Mouse (Mus musculus) monocyte, adult 2 months (primary cell): Measurements from ENCODE around the gene Igf2r.

Source experiments
- DNase-seq, 2 experiments: peaks; one replicate each; pipeline ENCODE4 v3.0.0; 2022; ENCODE audit warnings: low spot score in 2 of 2, low read depth in 1 of 2

The Igf2r gene

DNA sequence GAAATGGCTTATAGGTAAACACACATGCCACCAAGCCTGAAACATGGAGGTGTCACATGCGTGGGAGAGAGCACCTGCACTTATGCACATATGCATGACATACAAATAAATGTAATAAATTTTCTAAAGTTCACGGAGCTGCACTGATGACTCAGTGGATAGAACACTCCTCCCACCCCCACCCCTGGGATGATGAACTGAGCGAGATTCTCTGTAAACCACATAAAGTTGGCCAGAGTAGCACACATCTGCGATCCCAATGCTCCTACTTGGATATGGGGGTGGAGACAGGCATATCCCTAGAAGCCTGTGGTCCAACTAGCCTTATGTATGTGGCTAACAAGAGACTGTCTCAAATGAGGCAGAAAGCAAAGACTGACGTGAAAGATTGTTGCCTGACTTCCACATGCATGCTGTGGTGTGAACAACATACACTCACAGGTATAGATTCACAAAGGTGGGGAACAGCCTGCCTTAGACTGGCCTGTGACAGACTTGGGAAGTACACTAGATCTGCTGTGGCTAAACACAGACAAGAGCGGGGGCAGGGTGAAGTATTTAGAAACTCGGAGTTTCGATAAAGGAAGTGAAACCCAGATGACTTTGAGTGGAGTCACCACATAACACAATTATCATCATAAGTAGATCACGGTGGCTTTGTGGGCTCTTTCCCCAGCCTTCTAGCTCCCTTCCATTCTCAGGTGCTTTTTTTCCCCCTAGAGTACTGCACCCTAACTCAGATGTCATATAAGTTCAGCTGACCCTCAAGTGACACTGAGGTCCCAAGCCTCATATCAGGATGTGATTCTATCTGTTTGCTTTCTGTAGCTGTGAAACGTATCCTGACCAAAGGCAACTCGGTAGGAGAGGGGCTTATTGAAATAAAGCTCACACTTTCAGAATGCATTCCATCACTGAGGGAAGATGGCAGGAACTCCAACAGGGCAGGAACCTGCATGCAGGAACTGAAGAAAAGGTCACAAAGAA, 13.7 kb upstream of the Igf2r start:
- peak; percentile 26 to 44 for DNase-seq

DNA sequence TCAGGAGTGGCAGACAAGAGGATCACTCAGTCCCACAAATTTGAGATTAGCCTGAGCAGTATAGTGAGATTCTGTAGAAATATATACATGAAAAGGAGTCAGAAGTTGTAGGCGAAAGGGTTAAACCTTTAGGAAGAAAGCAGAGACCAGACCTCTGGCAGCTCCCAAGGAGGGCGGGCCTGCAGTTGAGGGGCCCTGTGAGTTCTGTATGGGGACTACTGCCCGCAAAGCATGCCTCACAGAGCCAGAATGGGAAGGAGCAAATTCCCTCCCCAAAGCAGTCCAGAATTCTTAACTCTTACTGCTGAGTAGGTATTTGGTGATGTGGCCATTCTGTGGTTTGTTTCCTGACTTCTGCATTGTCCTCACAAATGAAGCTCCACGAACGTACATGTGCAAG, 11.6 kb upstream of the Igf2r start:
- DNase-seq = no peak

DNA sequence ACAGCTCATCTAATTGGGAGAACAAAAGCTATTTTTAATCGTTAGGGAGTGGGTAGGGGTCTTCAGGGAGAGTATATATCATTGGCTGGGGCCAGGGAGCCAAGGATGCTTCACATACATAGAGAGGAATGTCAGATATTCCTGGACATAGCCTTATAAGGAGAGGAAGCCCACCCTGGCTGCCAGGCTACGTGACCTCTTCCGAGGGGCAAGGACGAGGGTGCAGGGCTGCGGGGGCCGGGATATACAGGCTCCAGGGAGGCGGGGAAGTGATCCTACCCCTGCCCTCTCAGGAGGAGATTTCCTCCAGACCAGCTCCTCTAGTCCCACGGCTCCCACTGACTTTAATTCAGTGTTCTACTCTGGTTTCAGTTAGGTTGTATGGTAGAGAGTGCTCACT, 10.7 kb upstream of the Igf2r start:
- DNase-seq = no peak

DNA sequence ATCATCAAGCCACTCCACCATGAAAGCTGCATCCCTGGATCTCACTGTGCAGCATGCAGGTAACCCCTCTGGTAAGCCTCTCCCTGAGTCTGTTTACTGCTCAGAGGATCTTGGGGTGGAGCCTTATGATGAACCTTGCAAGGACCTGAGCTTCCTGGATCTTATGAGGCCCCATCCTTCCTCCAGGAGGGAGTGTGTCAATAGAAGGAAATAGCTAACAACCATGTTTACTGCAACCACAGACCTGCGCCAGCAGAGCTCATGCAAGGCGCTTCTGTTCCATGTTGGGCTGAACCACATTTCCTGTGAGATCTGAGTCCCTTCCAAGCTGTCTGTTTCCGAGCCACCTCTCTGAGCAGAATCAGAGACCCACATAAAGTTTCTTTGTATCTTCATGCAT, 10.0 kb upstream of the Igf2r start:
- DNase-seq = no peak

DNA sequence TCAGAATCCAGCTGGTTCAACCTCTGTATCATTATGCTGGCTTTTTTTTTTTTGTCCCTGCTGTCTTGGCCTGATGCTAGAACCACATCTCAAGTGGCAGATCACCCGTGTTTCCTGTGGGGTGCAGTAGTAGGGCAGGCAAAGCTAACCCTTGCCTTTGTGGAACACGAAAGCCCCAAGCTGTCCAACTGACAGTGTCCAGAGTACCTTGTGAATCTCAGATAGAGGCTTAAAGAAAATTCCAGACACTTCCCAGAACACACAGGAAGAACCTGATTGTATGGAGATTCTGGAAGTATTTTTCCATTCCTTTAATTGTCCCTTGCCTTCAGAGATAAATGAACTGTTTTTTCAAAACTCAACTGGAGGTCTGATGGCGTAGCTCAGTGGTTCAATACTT, 4.5 kb upstream of the Igf2r start:
- no peak for DNase-seq

DNA sequence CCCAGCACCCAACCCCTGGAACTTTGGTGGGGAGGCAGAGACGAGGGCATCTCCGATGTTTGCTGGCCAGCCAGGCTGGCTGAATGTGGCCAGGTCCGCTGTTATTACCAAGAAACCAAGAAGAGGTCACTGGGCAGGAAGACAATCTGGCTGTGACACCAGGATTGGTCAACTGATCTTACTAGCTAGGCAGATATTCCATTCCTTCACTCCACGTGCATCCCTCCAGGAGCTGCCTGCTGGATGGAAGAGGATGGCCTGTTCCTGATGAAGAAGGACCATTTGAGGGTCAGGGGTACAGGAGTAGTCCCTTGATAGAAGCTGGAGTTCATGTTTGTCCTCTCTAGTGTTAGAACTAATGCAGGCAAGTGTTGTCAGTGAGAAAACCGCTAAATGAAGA, 1.0 kb upstream of the Igf2r start:
- DNase-seq = no peak

DNA sequence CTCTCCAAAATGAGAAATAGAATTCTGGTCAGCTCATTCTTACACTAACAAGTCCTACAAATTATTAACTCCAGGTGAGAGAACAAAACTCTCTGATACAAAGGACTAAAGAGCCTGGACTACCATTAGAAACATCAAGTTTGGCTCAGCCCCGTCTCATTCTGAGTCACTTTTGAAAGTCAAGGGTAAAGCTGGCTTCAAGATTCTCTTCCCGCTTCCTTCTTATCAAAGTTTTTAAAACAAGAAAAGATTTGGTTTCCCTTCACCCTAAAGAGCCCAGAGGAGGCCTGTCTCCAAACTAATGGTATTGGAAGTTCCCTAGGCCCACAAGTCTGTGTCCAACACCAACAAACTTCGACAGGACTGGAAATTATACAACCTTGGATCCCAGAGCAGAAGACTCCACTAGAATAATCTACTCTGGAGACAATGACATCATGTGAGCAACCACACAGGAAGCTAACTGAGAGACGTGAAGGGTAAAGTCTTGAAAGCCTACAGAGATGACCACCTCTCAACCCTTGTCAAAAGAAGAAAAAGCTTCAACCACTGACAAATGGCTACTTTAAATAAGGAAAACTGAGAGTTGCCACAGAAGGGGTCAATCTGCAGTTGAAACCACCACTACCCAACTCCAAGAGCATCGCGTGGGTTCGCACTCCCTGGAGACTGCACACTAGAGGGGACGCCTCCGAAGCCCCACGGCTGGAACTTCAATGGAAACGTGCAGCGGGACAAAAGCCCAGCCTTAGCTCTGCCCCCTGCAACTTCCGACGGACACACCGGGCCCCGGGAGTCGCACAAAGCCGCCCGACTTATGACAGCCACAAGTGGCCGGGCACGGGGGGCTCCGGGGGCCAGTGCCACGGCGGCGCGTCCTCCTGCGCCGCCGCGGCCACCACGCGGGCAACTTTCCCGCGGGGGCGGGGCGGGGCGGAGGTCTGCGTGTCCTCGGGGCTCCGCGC, 767 bp downstream of the Igf2r start:
- DNase-seq = no peak

DNA sequence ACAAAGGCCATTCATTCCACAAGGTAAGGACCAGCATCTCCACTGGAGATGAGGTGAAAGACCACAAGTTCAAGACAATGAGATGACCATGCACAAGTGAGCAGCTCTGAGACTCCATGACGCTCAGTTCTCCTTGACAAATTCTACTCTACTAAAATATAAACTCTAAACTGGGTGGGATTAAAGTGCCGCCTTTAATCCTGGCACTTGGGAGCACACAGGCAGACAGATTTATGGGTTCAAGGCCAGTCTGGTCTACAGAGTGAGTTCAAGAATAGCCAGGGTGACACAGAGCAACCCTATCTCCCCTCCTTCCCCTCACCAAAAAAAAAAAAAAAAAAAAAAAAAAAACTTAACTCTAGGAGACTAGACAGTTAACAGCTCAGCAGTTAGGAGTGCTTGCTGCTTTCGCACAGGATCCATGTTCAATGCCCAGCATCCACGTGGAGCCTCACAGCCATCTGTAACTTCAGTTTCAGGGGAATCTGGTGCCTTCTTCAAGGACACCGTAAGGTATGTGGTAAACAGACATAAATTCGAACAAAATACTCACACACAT, 2.1 kb downstream of the Igf2r start:
- no peak for DNase-seq

DNA sequence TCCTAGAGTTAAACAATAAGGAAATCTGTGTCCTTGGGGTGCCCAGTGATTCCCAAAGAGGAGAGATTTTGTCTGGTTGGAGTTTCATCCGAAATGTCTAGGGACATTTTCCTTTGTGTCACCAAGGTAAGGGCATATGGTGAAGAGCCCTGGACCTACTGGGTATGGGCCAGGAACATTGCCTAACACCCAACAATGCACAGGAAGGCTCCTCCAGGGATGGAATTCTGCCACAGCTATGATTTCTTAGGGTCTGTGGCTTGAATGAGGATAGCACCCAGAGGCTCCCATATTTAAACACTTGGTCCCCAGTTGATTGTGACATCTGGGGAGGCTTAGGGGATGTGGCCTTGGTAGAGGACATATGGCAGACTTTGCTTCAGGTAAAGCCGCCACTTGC, 6.1 kb downstream of the Igf2r start:
- no peak for DNase-seq

DNA sequence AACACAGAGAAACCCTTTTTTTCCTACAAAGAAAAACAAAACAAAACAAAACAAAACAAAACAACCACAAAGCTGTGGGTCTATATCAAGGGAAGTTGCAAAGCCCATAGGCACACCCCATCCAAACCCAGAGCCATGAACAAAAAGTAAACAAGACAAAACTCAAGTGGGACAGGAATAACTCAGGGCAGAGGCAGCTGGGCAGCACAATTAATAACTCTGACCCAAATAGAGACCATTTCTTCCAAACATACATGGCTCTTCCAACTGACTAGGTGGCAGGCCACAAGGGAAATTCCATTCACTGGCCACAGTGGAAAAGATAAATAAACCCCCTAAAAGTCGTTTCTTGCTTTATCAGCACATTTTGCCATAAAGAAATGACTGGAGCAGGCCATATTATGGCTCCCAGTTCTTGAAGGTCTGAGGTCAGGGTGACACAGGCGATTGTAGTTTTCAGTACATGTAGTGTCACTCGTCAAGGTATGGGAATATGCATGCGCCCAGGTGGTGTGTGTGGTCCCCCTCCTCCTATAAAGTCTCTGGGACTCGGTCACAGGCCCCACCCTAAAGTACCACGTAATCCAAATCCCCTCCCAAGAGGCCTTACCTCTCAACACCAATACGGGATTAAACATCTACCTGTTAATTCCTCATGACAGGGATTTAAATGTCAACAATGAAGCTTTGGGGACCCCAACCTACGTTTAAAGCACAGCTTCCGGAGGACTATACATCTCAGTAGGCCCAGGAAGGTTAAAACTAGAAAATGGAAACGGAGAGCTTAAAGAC, 8.9 kb downstream of the Igf2r start:
- DNase-seq = no peak

DNA sequence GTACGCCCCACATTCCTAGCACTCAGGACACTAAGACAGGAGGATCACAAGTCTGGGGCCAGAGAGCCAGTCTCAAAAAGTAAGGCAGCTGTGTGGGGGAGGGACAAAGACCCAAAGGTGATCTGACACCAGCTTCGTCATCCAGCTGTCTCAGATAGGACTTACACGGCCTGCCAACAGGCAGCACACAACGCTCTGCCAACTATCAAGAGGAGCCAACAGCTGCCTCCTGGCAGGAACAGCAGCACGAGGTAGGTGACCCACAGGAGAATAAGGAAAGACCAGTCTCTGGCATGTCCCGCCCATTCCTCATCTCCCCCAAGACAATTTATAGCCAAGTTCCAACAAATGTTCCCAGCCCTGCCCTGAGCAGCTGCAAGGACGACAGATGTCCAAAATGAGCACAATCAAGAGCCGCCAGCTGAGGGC, 9.8 kb downstream of the Igf2r start:
- DNase-seq = no peak

DNA sequence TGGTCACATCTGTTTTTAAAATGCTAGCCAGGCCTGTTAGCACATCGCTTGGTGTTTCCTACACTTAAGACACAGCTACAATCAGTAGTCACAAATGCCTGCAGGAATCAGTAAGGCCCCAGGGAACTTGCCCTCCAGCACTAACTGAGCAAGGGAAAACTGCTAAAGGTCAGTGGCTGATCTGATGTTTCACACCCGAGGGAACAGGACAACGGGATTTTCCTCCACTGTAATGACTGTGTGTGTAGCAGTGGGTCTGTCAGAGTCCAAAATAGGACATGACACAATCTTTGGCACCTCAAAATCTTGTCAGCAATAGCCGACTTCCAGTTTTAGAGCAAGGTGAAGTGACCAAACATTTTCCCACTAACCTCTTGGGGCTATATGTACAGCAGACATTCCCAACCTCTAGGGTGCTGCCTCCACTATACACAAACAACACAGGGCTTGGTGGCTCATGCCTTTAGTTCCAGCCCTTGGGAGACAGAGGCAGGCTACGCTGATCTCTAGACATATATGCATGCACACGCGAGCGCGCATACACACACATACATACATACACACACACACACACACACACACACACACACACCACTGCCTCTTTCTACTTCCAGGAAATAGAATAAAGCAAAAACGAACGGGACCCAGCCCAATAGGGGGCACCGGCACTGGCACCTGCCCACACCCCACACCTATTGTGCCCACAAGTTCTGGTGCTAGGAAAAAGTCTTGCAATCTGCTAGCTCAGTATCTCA, 10.6 kb downstream of the Igf2r start:
- DNase-seq = no peak

DNA sequence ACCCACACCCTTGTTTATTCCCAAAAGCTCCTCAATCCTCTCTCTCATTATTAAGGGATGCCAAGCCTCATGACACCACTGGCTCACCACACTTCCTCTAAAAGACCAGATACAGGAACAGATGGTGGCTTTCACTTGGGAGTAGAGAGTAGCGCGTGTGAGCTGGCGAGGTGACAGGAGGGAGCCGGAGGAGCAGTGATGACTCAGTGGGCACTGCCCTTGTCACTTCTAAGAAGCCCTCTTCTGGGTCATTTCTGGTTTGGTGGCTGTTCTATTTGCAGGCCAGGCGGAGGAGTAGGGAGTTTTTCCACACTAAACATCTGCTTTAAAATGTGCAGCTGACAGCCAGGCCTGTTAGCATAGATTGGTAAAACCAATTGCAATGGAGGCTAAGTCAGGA, 11.5 kb downstream of the Igf2r start:
- peak; percentile 65 to 74 for DNase-seq

DNA sequence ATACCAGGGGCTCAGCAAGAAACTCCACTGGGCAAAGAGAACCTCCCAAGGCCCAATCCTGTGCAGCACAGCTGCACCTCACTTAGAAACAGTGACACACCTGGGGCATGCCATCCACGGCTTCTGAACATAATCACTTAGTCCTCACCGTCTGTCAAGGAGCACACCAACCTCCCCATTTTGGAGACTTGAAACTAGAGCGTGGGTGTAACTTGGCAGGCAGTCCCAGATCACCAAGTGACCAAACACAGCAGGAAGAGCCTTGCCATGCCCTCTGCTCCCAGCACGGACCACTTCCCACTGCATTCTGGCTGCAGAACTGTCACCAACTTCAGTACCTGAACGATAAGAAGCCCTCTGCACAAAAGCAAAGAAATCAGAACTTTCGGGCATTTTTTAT, 12.3 kb downstream of the Igf2r start:
- no peak for DNase-seq

DNA sequence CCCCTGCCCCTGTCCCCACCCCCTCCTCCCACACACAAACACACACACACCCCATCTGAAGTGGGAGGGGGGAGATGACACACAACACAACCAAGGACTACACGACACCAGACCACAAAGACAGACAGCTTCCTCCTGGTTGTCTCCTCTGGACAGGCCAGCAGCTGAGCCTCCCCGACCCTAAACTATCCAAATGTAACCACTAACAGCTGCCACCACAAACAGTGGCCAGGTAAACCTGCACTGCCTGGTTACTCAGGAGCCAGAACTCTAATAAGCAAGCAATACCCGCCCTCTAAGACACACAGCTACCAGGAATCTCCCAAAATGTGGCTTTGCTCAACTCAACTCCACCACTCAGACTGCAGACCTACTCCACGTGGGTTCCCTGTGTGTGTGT, 13.5 kb downstream of the Igf2r start:
- no peak for DNase-seq

DNA sequence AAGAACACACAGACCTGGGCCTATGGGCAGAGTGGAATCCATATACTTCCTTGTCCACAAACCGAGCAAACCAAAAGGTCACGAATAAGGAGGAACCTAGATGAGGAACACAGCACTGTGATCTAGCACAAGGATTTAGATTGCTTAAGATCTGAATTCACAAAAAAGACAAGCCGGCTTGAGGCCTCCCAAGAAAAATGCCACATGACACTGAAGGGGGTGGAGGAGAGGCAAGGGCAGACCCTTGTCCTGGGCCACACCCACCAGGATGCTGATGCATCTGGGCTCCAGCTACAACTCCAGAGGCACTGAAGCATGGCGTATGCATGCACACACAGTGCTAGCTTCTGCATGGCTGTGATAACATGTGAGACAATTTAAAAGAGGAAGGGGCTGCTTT, 14.3 kb downstream of the Igf2r start:
- DNase-seq = peak; percentile 61 to 67

DNA sequence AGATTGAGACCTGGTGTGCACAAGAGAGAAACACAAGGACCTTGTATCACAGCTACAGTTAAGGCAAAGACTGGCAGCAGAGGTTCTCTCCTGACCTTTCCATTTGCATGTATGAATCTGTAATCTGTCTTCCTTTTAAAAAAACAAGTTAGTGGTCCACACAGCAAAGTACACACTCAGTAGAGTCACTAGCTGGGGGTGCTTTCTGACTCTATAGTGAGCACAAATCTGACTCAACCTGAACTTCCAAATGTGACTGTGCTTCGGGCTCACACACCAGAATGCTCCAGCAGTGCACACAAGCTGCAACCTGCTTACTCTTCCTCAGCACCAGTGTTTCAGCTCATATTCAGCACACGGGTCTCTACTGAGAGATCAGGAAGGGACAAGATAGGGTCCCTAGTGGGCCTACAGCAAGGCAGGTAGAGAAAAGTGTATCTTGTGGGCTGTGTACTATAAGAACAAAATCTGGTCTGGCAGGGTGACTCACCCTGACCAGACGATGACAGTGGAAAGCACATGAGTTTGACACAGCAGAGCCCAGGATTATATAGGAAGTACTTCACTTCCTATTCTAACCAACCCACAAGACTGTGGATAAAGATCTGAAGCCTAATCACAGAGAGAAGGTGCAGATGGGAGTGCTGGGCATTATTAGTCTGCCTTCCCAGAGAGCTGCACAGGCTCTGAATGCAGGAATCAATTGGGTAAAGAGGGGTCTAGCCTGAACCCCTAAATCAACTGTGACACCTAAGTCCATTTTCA, 15.0 kb downstream of the Igf2r start:
- DNase-seq = peak; percentile 36 to 52

DNA sequence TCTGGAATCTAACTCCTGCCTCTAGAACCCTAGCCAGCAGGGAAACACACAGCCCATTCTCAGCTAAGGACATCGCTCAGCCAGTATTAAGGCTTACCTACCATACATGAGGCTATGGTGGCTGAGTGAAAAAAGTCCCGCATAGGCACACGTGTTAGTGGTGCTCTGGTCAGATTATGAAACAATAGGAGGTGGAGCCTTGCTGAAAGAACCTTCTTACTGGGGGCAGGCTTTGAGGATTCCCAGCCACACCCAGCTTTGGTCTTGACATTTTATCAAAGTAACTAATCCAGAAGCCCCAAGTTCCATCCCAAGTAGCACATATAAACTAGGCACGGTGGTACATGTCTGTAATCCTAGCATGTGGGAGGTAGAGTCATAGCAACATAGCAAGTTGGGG, 16.4 kb downstream of the Igf2r start:
- no peak for DNase-seq

DNA sequence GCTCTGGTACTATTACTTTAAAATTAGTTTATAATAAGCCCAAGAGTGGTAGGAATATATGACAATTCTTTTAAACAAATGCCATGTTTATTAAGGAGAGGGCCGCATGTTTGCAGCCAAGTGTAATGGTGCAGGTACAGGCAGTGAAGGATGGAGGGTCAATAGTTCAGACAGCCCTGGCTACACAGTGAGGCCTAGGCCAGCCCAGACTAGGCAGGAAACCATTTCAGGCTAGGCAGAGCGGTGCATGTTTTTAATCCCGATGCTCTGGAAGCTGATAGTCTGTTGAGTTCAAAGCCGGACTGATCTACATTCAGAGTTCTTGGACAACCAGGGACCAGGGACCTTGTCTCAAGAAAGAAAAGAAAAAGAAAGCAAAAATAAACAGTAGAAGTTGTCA, 17.8 kb downstream of the Igf2r start:
- DNase-seq = no peak
